Mouse (Mus musculus) thymus, postnatal 10 days (tissue): ENCODE measurements around the gene Zzef1.

Source experiments
- DNase-seq, 2 experiments: peaks; one replicate each; pipeline ENCODE4 v3.0.0; 2021; ENCODE audit warnings: low spot score in 2 of 2

Zzef1 gene

DNA sequence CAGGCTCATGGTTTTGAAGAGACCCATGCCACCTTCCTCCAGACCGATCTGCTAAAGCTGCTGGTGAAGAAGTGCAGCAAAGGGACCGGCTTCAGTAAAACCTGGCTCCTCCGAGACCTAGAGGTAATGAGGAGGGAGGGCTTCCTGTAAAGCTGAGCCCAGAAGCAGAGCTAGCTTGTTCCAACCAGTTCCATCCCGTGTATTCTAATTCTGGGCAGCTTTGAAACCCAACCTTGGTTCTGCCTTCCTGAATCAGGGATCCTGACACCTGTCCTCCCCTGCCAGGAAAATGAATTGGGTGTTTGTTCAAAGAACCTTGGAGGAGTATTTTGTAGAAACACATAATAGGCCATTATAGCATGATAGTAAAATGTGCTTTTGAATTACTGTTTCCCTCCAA lies 112.4 kb downstream of the Zzef1 start:
- no peak for DNase-seq

DNA sequence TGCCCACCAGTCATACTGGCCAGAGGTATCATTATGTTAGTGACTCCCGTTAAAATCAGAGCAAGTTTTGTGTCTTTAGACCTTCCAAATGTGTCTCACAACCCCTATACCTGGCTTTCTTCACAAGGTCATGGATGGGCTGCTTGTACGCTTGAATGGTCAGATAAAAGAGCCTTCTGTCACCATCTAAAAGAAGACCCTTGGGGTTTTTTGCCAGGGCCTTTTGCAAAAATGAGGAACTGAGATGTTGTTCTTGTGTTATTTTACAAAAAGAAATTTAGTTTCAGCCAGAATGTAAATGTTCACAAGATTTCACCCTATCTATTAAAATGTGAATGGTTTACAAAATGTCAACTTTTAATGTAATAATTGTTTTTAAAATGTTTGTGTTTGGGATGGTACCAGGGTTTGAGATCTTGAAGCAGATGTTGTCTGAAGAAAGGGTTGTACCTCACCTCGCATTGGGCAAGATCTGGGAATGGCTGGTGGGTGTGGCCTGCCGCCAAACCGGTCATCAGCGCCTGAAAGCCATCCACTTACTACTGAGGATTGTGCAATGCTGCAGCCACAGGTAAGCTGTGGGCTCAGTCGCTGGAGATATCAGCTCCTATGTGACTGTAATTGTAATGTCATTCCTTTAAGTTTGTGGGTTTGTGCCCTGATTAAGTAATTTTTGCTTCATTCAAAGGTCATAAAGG lies 121.4 kb downstream of the Zzef1 start:
- no peak for DNase-seq

DNA sequence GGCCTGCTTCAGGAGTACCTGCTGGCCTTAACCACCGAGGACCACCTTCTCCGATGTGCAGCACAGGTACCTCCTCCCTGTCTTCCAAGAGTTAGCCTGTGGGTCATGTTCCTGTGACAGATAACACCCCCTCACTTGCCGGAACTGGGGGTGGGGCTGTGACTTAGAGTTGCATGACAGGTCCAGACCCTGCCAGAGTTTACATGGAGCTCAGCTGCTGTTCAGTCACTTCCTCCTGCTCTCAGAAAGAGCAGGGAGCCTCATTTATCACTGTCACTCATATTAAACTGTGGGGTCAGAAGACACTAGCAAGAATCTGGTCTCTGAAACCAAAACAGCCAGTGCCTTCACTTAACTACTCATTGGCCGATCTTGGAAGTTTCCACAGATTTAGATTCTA lies 127.1 kb downstream of the Zzef1 start:
- no peak for DNase-seq

DNA sequence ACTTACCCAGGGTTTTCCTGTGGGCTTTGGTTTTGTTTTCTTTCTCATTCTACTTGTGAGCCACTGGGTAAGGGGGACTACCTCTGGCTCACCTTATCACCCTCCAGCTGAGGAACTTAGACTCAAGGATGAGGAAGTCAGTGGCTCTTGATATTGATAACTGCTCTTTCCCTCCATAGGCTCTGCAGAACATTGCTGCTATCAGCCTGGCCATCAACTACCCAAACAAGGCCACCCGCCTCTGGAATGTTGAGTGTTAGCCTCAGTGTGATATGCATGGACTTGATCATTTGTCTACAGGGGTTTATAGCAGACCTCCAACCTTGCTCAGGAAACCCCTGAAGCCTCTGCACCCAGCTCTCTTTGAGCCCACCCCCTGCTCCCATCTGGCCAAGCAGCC lies 128.4 kb downstream of the Zzef1 start:
- DNase-seq = no peak

DNA sequence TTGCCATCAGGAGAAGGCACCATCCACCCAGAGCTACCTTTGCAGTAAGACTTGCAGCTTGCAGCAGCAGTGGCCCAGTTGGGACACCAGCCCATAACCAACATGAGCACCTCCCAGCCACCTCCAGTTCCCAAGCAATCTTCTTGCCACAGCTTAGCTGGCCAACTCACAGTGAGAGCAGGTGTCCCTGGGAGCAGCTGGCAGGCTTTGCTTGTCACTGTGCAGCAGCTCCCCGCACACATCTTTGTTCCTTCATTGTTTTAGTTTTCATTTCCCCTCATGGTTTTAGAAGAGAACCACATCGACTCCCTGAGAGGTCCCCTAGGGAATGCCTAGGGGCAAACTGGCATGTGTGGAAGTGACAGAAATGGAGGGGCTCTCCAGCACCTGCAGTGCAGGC lies 129.0 kb downstream of the Zzef1 start:
- no peak for DNase-seq

DNA sequence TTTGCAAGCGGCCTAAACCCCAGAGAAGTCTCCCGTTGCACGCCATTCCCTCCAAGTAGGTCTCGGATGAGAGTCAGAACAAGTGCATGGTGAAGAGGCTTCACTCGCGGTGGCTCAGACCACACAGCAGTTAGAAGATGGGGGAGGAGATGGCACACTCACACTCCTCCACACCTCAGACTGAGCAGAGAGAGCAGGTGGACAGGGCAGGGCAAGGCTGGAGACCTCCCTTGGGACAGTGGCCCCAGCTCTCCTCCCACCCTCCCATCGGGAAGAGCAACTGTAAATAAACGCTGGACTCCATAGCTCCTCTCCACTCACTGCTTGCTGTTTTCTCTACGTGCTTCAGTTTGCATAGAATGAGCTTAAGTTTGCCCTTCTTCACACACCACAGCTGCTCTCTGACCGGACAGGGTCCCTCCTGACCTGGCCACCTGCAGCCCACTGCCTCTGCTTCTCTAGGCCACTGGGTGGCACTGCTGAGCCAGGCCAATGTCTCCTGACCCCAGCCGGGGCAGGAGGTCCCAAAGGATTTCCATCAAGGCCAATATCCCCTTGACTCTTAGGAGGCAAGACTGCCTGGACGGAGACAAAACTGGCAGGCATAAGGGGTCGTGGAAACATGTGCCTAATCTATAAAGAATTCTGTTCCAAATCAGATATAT lies 130.3 kb downstream of the Zzef1 start:
- DNase-seq = peak; percentile 18 to 57

DNA sequence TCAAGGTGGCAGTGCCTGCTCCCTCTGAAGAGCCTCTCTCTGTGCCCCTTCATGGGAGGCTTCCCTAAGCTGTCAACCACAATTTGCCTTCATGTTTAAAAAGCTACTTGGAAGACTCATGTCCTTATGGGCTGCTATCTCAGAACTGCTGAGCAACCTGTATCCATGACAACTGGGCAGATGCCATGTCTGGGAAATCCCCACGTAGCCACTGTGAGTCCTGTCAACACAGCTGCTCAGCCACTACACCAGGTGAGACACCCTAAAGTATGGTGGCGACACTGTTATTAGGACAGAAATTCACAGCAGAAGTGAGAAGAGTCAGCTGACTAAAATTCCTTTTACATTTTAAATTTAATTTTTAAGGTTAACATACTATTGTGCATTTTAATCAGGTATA lies 132.5 kb downstream of the Zzef1 start:
- no peak for DNase-seq

DNA sequence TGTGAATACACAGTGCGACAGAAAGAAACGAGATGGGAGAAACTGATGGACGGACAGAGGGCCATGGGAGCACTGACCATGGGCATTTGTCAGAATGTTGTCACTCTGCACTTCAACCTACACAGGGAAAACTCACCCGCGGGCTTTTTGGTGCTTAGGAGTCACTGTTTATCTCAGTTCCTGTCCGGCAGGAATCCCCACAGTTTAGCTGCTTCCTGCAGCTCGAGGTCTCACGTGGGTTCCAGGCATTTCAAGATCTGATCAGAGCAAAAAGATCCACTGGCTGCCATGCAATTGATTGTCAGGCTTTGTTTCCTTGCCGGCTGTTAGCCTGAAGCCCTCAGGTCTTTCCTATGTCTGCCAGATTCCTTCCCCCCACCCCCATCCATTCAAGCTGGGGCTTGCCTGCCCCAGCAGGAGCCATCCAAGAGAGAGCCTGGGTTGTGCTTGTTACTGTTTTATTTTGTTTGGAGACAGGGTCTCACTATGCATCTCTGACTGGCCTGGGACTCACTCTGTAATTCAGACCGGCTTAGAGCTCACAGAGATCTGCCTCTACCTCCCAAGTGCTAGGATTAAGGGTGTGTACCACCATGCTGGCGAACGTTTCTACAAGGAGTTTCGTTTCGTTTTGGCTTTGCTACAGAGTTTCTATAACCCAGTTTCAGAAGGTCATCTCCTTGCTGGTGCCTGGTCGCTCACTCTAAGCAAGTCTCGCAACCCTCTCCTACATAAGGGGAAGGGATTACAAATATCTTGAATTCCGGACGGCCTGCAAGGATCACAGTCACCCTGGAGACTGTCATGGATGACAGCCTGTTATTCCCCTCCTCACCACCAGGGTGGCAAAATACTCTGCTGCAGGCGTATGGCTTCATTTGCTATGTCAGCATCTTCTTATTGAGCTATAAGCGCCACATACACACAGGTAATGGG lies 144.4 kb downstream of the Zzef1 start:
- DNase-seq = no peak

DNA sequence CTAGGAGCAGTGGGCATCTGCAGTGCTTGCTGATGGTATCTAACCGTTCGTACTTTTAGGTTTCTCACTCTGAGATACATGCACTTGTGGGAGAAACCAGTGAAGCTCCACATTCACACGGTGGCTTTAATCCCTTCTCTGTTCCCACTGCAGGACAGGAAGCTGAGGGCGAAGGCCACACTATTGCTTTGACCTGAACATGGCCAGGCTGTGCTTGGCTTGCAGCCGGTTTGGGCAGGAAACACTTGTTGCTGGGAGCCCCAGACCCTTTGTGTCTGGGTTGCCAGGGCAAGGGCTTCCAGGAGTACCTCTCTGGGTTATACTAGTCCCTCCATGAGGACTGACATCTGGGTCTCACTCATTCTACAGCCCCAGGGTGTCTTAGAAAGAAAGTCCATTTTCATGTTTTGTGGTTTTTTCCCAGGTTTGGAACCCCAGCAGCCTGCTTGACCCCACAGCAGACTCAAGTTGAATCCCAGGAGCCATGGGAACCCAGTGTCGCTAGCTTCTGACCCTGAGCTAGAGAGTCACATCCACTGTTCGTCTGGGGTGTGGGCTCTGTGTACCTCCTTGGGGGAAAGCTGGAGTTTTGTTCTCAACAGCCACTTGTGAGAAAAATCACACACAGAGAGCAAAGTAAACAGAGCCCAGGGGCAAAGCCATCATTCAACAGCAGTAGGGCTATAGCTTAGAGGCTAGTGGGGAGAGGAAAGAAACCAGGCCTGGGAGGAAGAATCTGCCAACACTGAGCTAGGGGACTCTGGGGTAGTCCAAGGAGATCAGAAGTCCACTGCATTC lies 149.2 kb downstream of the Zzef1 start:
- no peak for DNase-seq

DNA sequence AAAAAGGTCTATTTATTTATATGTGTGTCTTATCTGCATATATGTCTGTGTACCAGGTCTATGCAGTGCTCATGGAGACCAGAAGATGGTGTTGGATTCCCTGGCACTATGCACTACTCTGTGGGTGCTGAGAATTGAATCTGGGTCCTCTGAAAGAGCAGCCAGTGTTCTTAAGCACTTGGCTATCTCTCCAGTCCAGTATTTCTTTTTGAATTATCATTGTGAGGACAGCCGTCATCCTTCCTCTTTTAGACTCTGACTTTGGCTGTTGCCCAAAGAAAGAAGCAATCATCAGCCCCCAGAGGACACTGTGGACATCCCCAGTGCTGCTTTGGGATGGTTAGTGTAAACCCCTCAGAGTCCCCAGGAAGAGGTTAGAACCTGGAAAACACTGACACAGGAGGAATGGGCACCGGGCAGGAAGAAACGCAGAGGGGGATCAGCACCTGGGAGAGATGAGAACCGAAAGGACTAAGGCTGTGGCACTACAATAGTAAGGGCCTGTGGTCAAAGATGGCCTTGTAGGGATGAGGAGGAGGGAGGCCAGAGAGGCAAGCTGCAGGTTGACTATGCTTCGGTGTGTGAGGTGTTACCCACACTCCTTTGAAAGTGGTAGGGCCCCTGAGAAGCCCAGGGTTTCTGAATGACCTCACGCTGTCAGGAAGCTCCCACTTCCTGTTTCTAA lies 150.0 kb downstream of the Zzef1 start:
- no peak for DNase-seq

DNA sequence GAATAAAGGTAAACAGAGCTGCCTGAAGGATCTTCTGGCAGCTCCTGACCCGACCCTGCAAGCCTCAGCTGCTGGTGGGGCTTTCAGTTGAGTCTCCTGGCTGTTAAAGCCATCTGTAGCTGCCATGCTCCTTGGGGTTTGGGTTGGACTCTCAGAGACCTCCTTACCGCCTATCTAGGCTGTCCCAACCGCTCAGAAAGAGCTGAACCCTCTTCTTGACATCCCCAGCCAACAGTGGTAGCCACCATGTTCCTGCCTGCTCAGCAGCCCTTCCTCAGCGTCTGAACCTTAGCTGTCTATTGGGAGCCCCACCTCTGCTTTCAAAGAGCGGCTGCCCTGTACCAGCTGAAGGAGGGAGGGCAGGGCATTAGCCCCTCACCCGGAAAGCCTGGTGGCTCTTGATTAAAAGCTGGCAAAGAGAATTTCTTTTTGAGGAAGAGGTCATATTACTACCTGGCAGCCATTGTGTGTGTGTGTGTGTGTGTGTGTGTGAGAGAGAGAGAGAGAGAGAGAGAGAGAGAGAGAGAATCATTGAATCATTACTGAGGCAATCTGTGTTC lies 150.6 kb downstream of the Zzef1 start:
- no peak for DNase-seq

DNA sequence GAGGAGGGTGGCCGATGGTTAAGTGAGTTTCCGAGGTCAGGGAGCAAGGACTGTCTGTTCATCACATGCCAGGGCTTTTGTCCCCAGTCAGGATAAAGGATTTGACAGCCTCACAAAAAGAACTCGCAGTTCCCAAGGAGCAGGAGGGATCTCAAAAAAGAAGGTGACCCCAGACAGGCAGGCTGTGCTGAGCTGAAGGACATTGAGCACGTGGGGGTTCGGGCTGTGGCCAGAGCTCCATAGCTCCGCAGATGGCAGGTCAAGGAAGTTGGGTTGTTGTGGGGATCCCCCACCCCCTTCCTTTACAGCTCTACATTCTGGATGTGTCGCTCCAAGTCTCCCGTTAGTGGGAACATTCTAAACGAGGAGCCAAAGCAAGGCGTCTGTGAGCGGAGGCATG lies 151.8 kb downstream of the Zzef1 start:
- DNase-seq = no peak

DNA sequence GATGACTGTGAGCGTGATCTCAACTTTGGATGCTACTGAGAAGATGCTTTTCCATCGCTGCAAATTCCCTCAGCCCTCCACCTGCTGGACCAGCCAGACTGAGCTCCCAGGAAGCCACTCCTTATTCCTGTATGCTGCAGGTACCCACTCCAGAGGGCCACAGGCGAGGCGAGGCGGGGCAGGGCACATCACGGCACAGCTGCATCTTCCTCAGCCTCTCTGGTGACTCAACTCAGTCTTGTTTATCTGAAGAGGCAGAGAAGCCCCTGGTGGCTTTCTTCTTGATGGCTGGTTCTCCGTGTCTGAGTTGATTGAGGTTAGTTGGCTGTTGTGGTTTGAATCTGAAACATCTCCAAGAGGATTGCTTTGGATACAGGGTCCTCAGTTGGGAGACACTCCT lies 152.2 kb downstream of the Zzef1 start:
- no peak for DNase-seq

DNA sequence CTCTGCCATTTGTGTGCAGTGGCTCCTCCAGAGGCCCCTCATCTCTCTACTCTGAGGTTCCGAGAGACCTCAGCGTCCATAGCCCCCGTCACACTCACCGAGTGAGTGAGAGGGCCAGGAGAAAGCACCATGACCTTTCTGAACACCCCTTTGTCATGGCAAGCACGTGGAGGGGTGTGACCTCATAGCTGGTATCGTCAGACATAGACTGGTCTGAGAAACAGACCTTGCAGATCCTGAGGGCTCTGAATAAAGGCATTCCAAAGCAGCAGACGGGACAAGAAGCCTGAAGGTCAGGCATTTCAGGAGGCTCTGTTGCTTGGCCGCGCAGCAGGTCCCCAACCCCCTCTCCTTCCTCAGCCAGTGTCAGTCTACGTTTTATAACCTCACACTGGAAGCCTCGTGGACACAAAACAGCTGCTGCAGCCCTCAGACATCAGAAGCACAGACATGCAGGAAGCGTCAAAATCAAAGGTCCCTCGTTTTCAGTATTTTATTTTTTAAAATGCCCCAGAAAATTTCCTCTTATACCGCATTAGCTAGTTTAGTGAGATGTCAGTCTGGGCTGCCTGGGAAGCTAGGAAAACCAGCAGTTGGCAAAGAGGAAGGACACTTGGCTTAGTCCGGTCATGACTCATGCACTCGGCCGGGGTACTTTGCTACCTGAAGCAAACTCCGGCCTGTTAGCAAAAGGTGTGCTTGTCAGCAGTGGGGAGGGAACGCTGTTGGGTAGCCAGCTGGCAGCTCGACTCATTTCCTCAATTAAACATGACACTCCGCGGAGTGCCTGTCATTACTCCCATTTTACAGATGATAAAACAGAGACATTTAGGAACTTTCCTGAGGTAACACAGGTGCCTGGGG lies 155.3 kb downstream of the Zzef1 start:
- no peak for DNase-seq

DNA sequence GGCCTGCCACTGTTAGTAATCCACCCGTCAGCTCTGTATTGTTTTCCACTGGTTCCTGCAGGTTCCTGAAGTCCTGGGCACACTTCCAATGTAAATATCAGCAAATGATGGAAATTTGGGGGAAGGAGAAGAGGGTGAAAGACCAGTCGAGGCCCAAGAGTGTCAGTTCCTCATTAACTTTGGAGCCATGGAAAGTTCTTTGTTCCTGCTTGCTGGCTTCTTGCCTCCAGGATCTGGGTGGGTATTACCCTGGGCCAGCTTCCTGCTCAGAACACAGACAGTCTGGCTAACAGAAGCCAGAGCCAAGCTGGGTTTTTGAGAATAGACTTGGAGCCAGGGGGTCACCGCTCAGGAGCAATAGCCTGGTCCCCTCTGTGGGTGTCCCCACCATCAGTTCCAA lies 156.2 kb downstream of the Zzef1 start:
- no peak for DNase-seq

DNA sequence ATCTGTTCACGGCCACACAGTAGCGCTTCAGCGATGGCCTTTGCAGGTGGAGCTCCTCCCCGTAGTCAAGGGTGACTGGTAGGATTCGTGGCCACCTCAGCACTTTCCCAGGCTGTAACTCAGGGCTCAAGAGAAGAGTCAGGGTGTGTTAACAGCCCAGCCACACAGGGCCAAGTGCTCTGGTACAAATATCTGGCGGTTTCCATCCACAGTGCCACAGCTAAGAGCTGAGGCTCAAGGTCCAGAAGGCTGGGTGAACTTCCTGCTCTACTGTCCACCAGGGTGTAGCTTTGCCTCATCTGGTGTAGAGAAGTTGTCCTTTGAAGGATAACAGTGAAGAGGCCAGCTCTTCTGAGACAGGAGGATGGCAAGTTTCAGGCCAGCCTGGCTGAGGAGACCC lies 156.7 kb downstream of the Zzef1 start:
- DNase-seq = no peak

DNA sequence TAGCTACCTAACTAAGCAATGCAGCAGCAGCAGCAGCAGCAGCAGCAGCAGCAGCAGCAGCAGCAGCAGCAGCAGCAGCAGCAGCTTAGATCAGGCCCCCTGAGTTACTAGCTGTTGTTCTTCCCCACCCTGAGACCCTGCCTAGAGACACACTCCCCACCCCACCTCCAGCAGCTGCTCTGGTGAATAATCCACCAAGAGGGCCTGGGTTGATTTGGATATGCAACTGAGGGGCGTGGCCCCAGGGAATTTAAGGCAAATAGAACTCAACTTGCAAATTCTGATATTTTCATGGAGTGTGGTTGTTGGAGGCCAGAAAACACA lies 157.1 kb downstream of the Zzef1 start:
- no peak for DNase-seq

DNA sequence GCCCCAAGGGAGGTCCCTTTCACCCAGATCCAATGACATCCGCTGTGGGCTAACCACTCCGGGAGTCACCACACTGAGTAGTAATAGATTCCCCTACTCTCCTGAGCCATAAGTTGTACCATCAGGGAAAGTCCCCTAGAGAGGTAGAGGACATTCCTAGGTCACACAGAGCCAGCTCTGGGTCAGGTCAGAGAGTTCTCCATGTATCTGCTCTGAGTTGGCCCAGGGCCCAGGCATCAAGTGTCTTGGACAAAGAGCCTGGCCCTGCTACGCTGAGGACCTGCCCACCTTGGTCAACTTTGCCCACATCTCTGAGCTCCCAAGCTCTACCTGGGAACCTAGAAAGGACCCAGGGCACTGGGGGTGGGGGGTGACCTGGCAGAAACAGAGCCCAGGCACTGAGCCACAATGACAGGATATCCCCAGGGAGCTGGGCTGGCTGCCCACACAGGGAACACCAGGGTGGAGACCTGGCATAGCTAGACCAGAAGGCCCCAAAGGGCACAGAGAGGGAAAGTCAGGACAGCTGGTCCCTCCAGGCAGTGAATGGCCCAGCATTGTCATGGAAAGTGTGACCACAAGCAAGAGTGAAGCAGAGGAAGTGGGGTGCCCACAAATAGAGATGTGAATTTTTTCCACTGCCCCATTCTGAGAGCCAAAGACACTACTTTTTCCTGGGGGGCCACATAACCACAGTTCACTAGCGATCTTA lies 157.6 kb downstream of the Zzef1 start:
- no peak for DNase-seq

DNA sequence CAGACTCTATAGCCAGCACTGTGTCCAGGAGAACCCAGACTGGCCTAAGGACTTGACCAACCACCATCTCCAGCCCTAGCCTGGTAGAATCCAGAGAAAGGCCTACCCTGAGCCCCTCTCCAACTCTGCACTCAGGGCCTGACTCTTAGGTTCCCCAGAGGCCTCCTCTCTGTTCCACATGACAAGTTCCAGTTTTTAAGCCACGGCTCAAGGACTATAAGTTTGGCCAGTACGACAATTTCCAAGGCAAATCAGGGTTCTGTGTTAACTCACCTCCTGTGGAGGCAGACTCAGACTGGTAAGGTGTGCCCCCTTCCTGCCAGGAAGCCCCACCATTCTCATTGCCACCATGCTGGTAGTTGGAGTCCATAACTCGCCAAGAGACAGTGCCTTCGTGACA lies 158.2 kb downstream of the Zzef1 start:
- no peak for DNase-seq
